Mouse (Mus musculus) lung, postnatal 0 days (tissue): ENCODE measurements at regions not wholly inside any gene's neighbourhood (a gene's known extent, or its start where the extent isn't known, plus 50 kb on each side); places are given as distances from the start of the nearest gene placed in this dataset.

ENCODE experiments used
- CTCF ChIP-seq: IDR thresholded peaks from 2 replicates; pipeline ENCODE4 v1.5.1; 2016; ENCODE audit warnings: antibody characterized with exemption, mild to moderate bottlenecking
- EP300 ChIP-seq: IDR thresholded peaks from 2 replicates; pipeline ENCODE4 v1.6.1; 2016; ENCODE audit warnings: antibody characterized with exemption, mild to moderate bottlenecking, control low read depth

GRCm38 (mm10) chr10:38366776-38367175 lies 454.8 kb downstream of the Rfpl4b start:
- TF ChIP-seq CTCF (no peak), EP300 (no peak)
